Mouse (Mus musculus) ovary, adult 18-20 months (tissue): ENCODE measurements around the gene Onecut3.

Source experiments
- DNase-seq: peaks from one replicate; pipeline ENCODE4 v3.0.0; 2022; ENCODE audit warnings: low spot score, mixed read lengths

The Onecut3 gene

GRCm38 (mm10) chr10:80494732-80495131, at the start of gene Onecut3:
Gene Onecut3, plus strand, starts transcription at chr10:80494835.
- no peak for DNase-seq

GRCm38 (mm10) chr10:80445052-80445451, 49.6 kb upstream of the Onecut3 start:
- no peak for DNase-seq

- DNase-seq: peak; percentile 37
Measured at GRCm38 (mm10) chr10:80445898-80446601, 48.6 kb upstream of the Onecut3 start.

GRCm38 (mm10) chr10:80450599-80450998, 44.0 kb upstream of the Onecut3 start:
- DNase-seq: no peak

GRCm38 (mm10) chr10:80453601-80454000, 41.0 kb upstream of the Onecut3 start:
- no peak for DNase-seq

- no peak for DNase-seq
Measured at GRCm38 (mm10) chr10:80454781-80455180, 39.9 kb upstream of the Onecut3 start.

- no peak for DNase-seq
Measured at GRCm38 (mm10) chr10:80455697-80456096, 38.9 kb upstream of the Onecut3 start.

GRCm38 (mm10) chr10:80459236-80459635, 35.4 kb upstream of the Onecut3 start:
- no peak for DNase-seq

- DNase-seq: no peak
Measured at GRCm38 (mm10) chr10:80459671-80460070, 35.0 kb upstream of the Onecut3 start.

GRCm38 (mm10) chr10:80460324-80460723, 34.3 kb upstream of the Onecut3 start:
- DNase-seq: no peak

GRCm38 (mm10) chr10:80461346-80461745, 33.3 kb upstream of the Onecut3 start:
- DNase-seq: no peak

- DNase-seq: no peak
Measured at GRCm38 (mm10) chr10:80464381-80465035, 30.1 kb upstream of the Onecut3 start.

- no peak for DNase-seq
Measured at GRCm38 (mm10) chr10:80465066-80465465, 29.6 kb upstream of the Onecut3 start.

- DNase-seq: peak; percentile 79
Measured at GRCm38 (mm10) chr10:80475290-80475959, 19.2 kb upstream of the Onecut3 start.

- no peak for DNase-seq
Measured at GRCm38 (mm10) chr10:80478531-80478930, 16.1 kb upstream of the Onecut3 start.

- DNase-seq: no peak
Measured at GRCm38 (mm10) chr10:80481002-80481401, 13.6 kb upstream of the Onecut3 start.

- DNase-seq: no peak
Measured at GRCm38 (mm10) chr10:80486862-80487379, 7.7 kb upstream of the Onecut3 start.

GRCm38 (mm10) chr10:80490051-80490450, 4.6 kb upstream of the Onecut3 start:
- DNase-seq: no peak

GRCm38 (mm10) chr10:80495901-80496300, 1.3 kb downstream of the Onecut3 start:
- no peak for DNase-seq

GRCm38 (mm10) chr10:80496421-80496820, 1.8 kb downstream of the Onecut3 start:
- DNase-seq: no peak

GRCm38 (mm10) chr10:80502291-80502690, 7.7 kb downstream of the Onecut3 start:
- DNase-seq: no peak

GRCm38 (mm10) chr10:80502819-80503314, 8.2 kb downstream of the Onecut3 start:
- DNase-seq: no peak
